Mouse (Mus musculus): Measurements from ENCODE around the gene Wdr63.

GRCm38 (mm10) chr3:146009859-146010645 is 97.9 kb downstream of the Wdr63 start:
- TF ChIP-seq CTCF (IDR thresholded peaks at IDR 0.05; ENCODE audit: insufficient read depth, low read length) (no peak), POLR2A (IDR thresholded peaks at IDR 0.05; ENCODE audit: borderline replicate concordance, extremely low read depth, low read depth, low read length) (no peak)
